Mouse (Mus musculus) erythroblast, embryonic 14.5 days (primary cell): Measurements from ENCODE around the gene Fhl2. TPM values are rescaled to one million over a fixed set of nuclear protein-coding genes. Genes with fewer than 3 reads are reported as not detected.

Experiments
- H3K27me3 ChIP-seq: 2 replicates; pipeline ENCODE4 v1.6.1; 2012; ENCODE audit warnings: inconsistent platforms; ENCODE audit not compliant: control insufficient read depth
- H3K36me3 ChIP-seq: 2 replicates; pipeline ENCODE4 v1.6.1; 2012; ENCODE audit warnings: mild to moderate bottlenecking, inconsistent platforms; ENCODE audit not compliant: control insufficient read depth
- H3K4me1 ChIP-seq: 2 replicates; pipeline ENCODE4 v1.6.1; 2012; ENCODE audit warnings: inconsistent platforms; ENCODE audit not compliant: control insufficient read depth
- H3K4me3 ChIP-seq: replicated peaks from 2 replicates; pipeline ENCODE3; 2012; ENCODE audit warnings: moderate library complexity, mild to moderate bottlenecking, inconsistent platforms
- H3K9me3 ChIP-seq: 2 replicates; pipeline ENCODE4 v1.6.1; 2012; ENCODE audit warnings: low read length, inconsistent platforms, mixed read lengths; ENCODE audit not compliant: control insufficient read depth
- GATA1 ChIP-seq: IDR thresholded peaks from 2 replicates; pipeline ENCODE4 v1.6.1; 2012; ENCODE audit warnings: low read length, inconsistent platforms, mixed read lengths
- TAL1 ChIP-seq: IDR thresholded peaks from 3 replicates; pipeline ENCODE4 v1.6.1; 2012; ENCODE audit warnings: low read length, inconsistent platforms, mixed read lengths
- polyA plus RNA-seq: library from polyadenylated mRNA; stranded (reverse); fragments of >175 nt; gene quantifications from 2 replicates; pipeline ENCODE4 v1.2.3, GENCODE M21; 2012

Fhl2 gene
- polyA plus RNA-seq, 1 experiment = not detected

- TF ChIP-seq TAL1 = no peak
- TF ChIP-seq GATA1 = no peak
- Histone ChIP-seq H3K27me3 (peaks cover 30% of the 10 kb centered on the region), H3K9me3 (no peaks in the 10 kb centered on the region), H3K36me3 (no peaks in the 10 kb centered on the region), H3K4me3 (no peak overlapping the region), H3K4me1 (no peaks in the 10 kb centered on the region)
Observed at GRCm38 (mm10) chr1:43163084-43163466, 33.7 kb downstream of the Fhl2 start.

GRCm38 (mm10) chr1:43162394-43162793, 34.4 kb downstream of the Fhl2 start:
- Histone ChIP-seq H3K4me3 (no peak overlapping the region), H3K9me3 (no peaks in the 10 kb centered on the region), H3K27me3 (peaks cover 30% of the 10 kb centered on the region), H3K4me1 (no peaks in the 10 kb centered on the region), H3K36me3 (no peaks in the 10 kb centered on the region)
- TF ChIP-seq GATA1 (no peak), TAL1 (no peak)

- no peaks in the 10 kb centered on the region for H3K4me1 ChIP-seq
- no peaks in the 10 kb centered on the region for H3K9me3 ChIP-seq
- H3K4me3 ChIP-seq = no peak overlapping the region
- H3K27me3 ChIP-seq = peaks cover 21% of the 10 kb centered on the region
- TF ChIP-seq TAL1 = no peak
- no peak for TF ChIP-seq GATA1
- no peaks in the 10 kb centered on the region for H3K36me3 ChIP-seq
Observed at GRCm38 (mm10) chr1:43159429-43159828, 37.4 kb downstream of the Fhl2 start.

- Histone ChIP-seq H3K36me3 (no peaks in the 10 kb centered on the region), H3K4me3 (no peak overlapping the region), H3K4me1 (no peaks in the 10 kb centered on the region), H3K27me3 (peaks cover 5% of the 10 kb centered on the region), H3K9me3 (no peaks in the 10 kb centered on the region)
- TF ChIP-seq TAL1 (no peak), GATA1 (no peak)
Observed at GRCm38 (mm10) chr1:43157907-43158306, 38.9 kb downstream of the Fhl2 start.

- H3K36me3 ChIP-seq = no peaks in the 10 kb centered on the region
- H3K27me3 ChIP-seq = no peaks in the 10 kb centered on the region
- no peaks in the 10 kb centered on the region for H3K9me3 ChIP-seq
- H3K4me3 ChIP-seq = no peak overlapping the region
- H3K4me1 ChIP-seq = no peaks in the 10 kb centered on the region
- TF ChIP-seq TAL1 (no peak), GATA1 (no peak)
Observed at GRCm38 (mm10) chr1:43154491-43154890, 42.3 kb downstream of the Fhl2 start.

GRCm38 (mm10) chr1:43153538-43153937, 43.2 kb downstream of the Fhl2 start:
- H3K4me3 ChIP-seq = no peak overlapping the region
- TF ChIP-seq TAL1 = no peak
- no peak for TF ChIP-seq GATA1
- no peaks in the 10 kb centered on the region for H3K27me3 ChIP-seq
- no peaks in the 10 kb centered on the region for H3K9me3 ChIP-seq
- H3K36me3 ChIP-seq = no peaks in the 10 kb centered on the region
- no peaks in the 10 kb centered on the region for H3K4me1 ChIP-seq

GRCm38 (mm10) chr1:43152626-43153025, 44.2 kb downstream of the Fhl2 start:
- H3K36me3 ChIP-seq = no peaks in the 10 kb centered on the region
- no peaks in the 10 kb centered on the region for H3K4me1 ChIP-seq
- H3K27me3 ChIP-seq = no peaks in the 10 kb centered on the region
- no peaks in the 10 kb centered on the region for H3K9me3 ChIP-seq
- no peak overlapping the region for H3K4me3 ChIP-seq
- TF ChIP-seq TAL1 (no peak), GATA1 (no peak)

GRCm38 (mm10) chr1:43150225-43150624, 46.6 kb downstream of the Fhl2 start:
- Histone ChIP-seq H3K9me3 (no peaks in the 10 kb centered on the region), H3K4me3 (no peak overlapping the region), H3K27me3 (no peaks in the 10 kb centered on the region), H3K36me3 (no peaks in the 10 kb centered on the region), H3K4me1 (no peaks in the 10 kb centered on the region)
- no peak for TF ChIP-seq GATA1
- TF ChIP-seq TAL1 = no peak

GRCm38 (mm10) chr1:43147474-43147873, 49.3 kb downstream of the Fhl2 start:
- no peak for TF ChIP-seq GATA1
- TF ChIP-seq TAL1 = no peak
- Histone ChIP-seq H3K36me3 (no peaks in the 10 kb centered on the region), H3K27me3 (no peaks in the 10 kb centered on the region), H3K4me1 (no peaks in the 10 kb centered on the region), H3K9me3 (no peaks in the 10 kb centered on the region), H3K4me3 (no peak overlapping the region)

GRCm38 (mm10) chr1:43145388-43145787, 51.4 kb downstream of the Fhl2 start:
- no peak overlapping the region for H3K4me3 ChIP-seq
- H3K9me3 ChIP-seq = no peaks in the 10 kb centered on the region
- H3K27me3 ChIP-seq = no peaks in the 10 kb centered on the region
- no peaks in the 10 kb centered on the region for H3K4me1 ChIP-seq
- TF ChIP-seq TAL1 = no peak
- no peak for TF ChIP-seq GATA1
- no peaks in the 10 kb centered on the region for H3K36me3 ChIP-seq
